Mouse (Mus musculus): ENCODE measurements around the gene Cxcr5.

GRCm38 (mm10) chr9:44484311-44485104 is 77.2 kb downstream of the Cxcr5 start:
- TF ChIP-seq GATA1 (IDR thresholded peaks at IDR 0.05; ENCODE audit: borderline replicate concordance, low read length) = no peak
- no peak for TF ChIP-seq FLI1 (IDR thresholded peaks at IDR 0.05; ENCODE audit: low read length)

Measured in megakaryocyte, embryonic 14.5 days (primary cell).